Mouse (Mus musculus) mesoderm, embryonic 11.5 days (tissue): ENCODE data around the gene Thsd7a.

Source experiments
- DNase-seq: peaks from one replicate; pipeline ENCODE4 v3.0.0-alpha.2; 2012; ENCODE audit warnings: low read depth, low spot score

Gene Thsd7a

DNA sequence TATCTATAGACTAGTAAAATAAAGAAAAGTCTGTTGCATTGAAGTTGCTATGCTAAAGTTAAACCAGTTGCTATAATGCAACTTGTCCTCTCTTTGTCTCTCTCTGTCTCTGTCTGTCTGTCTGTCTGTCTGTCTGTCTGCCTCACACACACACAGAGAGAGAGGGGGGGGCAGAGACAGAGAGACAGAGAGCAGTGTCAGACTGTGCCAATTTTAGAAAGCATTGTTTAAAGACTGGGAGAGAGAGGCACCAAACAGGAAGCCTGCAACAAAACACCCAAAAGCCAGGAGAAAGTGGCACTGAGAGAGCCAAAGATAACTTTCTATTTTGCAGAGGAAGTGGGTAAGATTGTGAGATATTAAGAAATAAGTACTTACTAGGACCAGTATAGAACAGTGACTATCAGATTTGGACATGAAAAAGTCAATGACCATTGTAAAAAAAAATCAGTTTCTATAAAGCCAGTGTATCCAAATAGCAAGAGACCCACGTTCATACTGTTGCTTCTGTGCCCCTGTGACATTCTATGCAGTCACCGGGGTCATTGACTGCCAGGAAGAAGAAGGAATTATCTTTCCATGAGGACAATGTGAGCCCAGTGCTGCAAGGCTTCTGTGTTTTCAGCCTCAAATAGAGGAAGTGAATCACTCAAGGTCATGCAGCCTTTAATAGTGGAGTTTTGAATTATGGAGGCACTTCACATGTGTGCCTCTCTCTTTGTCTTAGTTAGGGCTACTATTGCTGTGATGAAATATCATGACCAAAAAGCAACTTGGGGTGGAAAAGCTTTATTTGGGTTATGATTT lies 355.4 kb downstream of the Thsd7a start:
- DNase-seq, result peak; percentile 8

GRCm38 (mm10) chr6:12386731-12387130 lies 362.5 kb downstream of the Thsd7a start:
- no peak for DNase-seq

DNA sequence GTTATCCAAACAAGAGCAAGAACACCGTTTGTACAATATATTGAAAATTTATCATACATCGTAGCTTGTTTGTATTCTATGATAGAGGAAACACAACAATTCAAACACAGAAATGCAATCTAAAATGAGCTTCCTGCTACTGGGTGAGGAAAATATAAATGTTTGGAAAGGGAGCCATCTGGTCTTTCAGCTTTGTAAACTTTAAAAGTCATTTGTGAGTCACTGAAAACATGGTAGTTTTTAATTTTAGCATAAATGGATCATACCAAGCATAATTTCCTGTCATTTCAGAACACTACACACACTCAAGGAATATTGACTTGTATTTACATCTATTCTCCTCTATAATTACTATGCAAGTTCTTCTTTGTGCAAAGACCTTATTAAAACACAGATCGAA lies 363.6 kb downstream of the Thsd7a start:
- DNase-seq, result no peak

DNA sequence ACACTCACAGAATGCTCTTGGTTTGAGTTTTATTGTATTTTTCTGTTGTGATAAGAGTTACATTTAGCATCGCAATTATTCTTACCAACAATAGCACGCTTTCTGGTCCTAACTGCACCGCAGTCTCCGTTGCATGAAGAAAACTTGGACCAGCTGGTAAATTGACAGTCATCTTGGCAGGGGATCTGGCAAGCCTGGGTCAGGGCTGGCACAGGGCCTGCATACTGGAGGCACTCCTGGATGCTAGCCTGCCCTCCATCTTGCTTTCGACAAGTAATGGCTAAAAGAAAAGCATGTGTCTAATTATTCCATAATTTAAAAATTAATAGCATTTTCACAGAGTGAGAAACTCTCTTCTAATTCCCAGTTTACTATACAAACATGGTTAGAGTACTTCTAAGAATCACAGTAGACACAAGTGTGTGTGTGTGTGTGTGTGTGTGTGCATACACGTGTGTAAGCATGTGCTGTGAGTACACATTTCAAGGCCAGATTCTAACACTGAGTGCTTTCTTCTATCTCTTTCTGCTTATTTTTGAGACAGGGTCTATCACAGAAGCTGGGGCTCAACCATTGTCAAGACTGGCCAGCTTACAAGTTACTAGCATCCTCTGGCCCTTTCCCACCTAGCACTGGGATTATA lies 368.0 kb downstream of the Thsd7a start:
- DNase-seq, result no peak

DNA sequence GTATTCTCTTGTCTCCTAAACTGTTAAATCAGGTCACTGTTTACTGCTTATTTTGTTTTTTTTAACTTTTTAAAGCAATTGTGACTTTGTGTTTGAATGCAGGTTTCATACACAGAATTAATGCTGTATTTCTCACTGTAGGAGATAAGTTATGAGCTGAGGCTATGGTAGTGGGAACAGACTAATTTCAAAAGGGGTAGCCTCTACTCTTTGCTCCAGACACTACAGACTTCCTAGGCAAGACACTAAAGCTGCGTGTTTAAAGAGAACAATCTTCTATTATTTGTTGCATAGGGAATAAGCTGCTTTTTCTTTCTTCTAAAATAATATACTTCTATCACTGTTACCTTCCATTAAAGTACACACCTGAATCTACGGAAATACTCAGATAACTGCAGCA lies 368.5 kb downstream of the Thsd7a start:
- no peak for DNase-seq

DNA sequence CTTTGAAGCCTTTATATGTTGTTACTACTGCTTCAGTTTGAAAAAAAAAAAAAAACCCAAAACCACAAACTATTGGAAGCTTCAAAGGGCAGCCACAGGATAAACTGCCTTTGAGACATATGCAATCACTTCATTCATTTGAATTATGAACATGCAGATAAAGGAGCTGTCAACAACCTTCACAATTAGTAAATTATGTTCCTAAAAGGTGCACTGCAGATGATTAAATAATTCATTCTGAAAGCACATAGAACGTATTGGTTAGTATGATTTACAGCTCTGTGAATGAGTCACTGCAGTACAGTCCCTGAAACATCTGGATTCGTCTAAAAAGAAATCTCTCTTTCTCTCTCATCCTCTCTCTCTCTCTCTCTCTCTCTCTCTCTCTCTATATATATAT lies 390.5 kb downstream of the Thsd7a start:
- peak; percentile 39 for DNase-seq

DNA sequence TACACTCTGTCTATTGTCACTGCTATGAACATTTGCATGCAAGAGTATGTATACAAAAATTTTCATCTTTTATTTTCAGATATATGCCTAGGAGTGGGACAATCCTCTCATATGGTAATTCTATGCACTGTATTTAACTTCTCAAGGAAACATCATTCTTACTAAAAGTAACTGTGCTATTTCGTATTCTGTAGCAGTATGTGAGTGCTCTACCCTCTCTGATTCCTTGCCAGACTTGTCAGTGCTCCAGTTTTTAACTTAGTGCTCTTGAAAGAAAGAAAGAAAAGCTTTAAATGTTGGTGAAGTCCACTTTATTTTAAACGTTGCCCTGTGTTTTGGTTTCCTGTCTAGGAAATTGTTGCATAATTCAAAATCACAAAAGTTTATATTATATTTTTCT lies 395.6 kb downstream of the Thsd7a start:
- DNase-seq, result no peak

- DNase-seq, result no peak
These were observed 397.0 kb downstream of the Thsd7a start for GRCm38 (mm10) chr6:12352165-12352719.

- no peak for DNase-seq
These were observed 398.5 kb downstream of the Thsd7a start for GRCm38 (mm10) chr6:12350753-12351152.

- DNase-seq, result no peak
These were observed 400.0 kb downstream of the Thsd7a start for GRCm38 (mm10) chr6:12349105-12349759.

- DNase-seq, result no peak
These were observed 400.5 kb downstream of the Thsd7a start for GRCm38 (mm10) chr6:12348667-12349066.

GRCm38 (mm10) chr6:12336590-12337584 lies 412.3 kb downstream of the Thsd7a start:
- peak; percentile 41 for DNase-seq

- DNase-seq, result peak; percentile 20
These were observed 433.9 kb downstream of the Thsd7a start for GRCm38 (mm10) chr6:12315070-12315909.

GRCm38 (mm10) chr6:12307502-12307901 lies 441.7 kb downstream of the Thsd7a start:
- DNase-seq, result no peak

- no peak for DNase-seq
These were observed 486.4 kb downstream of the Thsd7a start for GRCm38 (mm10) chr6:12262641-12263400.
